Mouse (Mus musculus) left cerebral cortex, postnatal 25 days (tissue): ENCODE measurements at regions not wholly inside any gene's neighbourhood (a gene's known extent, or its start where the extent isn't known, plus 50 kb on each side); places are given as distances from the start of the nearest gene placed in this dataset.

Source experiments
- DNase-seq, 2 experiments: peaks; one replicate each; pipeline ENCODE4 v3.0.0; 2022; ENCODE audit warnings: low spot score in 2 of 2, mixed read lengths in 1 of 2
- intact Hi-C: fragments of 180-260 bp; cut with DNase I; formaldehyde crosslinking; loops from one replicate; pipeline ENCODE4 v1.15.1; 2025

DNA sequence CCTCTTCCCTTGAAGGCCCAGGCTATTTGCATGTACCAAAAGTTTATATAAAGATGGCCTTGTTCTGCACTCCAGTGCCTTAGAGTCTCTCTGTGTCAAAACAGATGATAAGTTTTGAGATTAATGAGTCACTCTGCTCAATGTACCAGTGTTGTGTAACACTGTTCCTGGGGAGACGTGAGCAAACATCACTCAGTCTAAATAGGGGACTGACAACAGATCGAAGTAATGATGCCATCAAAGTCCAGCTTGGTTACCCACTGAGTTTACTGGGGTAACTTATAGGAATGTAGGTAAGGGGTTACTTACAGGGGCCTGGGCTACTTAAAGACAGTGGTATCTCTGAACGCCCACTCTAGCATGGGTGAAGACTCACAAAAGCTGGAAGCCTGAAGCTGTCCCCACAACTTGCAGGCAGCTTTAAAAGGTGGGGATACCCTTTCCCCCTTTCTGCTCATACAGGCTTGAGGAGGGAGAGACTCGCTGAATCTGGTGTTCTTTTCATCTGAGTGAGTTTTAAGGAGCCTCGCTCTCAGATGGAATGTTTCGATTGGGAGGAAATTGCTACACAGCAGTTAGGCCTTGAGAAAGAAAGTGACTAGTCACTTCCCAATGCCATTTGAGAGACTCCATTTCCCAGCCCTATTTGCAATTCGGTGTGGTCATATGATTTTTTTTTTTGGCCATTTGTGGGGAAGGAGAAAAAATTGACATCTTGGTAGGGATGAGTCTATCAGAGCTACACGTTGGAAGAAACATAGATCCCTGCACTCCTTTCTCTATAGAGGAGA lies 134.4 kb upstream of the Atp6ap2 start:
- no peak for DNase-seq

GRCm38 (mm10) chrX:12461657-12462056 lies 125.9 kb upstream of the Atp6ap2 start:
- no peak for DNase-seq
- intact Hi-C loops = no loop called here

More for the DNA sequence above, 134.4 kb upstream of the Atp6ap2 start:
- intact Hi-C loops = no loop called here

DNA sequence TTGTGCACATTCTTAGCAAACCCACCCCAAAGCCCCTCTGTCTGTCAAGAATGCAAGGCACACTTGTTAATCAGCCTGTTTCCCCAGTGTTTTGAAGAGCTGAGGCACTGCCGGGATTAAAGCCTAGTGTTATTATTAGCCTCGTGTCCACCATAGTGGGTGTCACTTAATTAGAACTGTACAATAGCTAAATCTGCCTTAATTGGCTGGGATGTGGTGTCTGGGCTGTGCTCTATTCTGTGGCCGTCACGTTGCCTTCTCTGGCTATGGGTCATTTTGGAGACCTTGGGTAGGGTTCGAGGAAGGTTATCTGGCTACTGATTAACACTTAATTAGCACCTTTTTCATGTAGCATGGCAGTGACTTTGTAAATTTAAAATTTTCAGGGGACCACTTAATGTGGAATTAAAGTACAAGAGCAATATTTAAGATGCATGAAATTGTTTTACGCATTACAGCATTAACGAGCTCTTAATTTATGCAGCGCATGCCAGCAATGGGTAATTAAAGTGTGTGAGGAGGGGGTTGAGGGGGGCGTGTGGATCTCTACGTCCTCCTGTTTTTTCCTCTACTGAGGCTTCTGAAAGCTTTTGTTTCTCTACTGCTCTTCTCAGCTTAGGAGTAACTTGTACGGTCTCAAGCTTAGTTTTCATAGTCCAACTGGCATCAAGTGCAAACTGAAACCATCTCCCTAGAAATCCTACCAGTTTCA lies 124.5 kb upstream of the Atp6ap2 start:
- intact Hi-C loops = no loop called here
- no peak for DNase-seq

DNA sequence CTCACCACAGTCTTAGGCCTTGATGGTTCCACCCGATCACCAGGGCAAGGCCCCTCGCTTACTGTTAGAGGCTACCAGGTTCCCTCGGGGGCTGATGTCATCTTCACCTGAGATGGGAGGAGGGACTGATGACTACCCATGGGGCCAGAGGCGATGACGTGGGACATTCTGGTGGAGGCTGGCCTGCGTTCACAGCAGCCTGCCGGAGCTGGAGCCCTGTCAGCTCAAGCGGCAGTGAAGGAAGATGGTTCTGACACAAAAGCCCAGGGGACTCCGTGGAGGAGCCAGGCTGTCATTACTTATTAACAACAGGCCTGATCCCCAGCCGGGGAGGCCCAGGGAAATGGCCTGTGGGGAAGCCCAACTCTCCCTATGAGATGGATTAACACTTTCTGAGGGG lies 121.3 kb upstream of the Atp6ap2 start:
- intact Hi-C loops = no loop called here
- no peak for DNase-seq

GRCm38 (mm10) chrX:12466897-12467296 lies 120.7 kb upstream of the Atp6ap2 start:
- DNase-seq = no peak
- intact Hi-C loops = no loop called here

DNA sequence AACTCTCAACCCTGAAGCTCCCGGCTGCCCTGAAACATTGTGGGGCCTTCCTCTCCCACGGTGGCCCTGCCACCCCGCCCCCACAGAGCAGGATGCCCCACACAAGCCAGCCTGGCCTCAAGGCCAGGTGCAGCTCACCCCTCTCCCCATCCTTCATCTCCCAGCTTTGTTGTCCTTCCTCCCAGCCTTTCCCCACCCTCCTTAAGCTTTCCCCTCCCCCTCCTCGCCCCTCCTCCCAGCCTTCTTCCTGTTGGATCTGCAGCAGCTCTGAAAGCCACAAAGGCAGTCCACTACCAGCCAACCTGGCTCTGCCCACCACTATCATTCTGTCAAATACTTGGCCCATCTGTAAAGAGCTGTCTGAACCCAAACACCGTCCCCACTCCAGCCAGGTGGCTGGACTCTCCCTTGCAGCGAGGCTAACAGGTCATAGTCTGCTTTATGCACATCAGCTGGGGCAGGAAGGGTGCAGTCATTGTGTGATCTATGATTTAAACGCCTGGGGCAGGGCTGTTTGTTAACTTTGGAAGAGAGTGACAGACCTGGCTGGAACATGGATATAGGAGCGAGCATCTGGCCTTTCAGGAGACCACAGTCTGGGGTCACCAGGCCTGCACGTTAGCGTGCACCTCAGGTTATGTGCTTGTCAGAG lies 119.9 kb upstream of the Atp6ap2 start:
- DNase-seq = no peak
- intact Hi-C loops = no loop called here

DNA sequence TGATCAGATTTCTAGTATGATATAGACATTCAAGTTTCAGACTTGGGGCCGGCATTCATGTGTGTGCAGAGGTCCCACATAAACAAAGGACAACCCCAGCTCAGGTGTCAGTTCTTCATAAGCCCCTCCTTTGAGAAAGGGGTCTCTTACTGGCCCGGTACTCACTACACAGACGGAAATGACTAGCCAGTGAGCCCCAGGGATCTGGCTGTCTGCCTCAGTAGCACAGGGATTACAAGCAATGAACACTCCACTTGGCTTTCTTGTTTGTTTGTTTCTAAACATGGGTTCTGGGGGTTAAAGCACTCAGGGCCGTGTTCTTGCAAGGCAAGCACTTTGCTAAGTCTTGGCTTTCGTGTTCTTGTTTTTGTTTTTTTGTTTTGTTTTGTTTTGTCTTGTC lies 115.3 kb upstream of the Atp6ap2 start:
- intact Hi-C loops = no loop called here
- DNase-seq = no peak

GRCm38 (mm10) chrX:12479207-12479606 lies 108.4 kb upstream of the Atp6ap2 start:
- intact Hi-C loops = no loop called here
- DNase-seq = no peak

DNA sequence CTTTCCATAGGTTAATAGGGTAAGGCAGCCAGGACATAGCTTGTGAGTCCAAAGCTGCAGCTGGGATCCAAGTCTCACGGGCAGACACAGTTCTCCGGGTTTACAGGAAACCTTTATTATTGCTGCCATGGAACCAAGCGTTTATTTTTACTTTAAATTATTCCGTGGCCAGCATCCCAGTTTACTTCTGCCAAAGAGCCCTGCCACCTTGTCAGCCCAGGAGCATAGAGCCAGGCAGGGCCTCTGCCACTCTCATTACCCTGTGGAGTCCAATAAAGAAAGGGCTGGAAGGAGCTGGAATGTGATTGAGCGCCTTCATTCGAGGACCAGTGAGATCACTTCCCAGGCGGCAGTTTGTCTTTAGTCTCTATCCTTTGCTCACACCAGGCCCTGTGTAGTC lies 96.6 kb upstream of the Atp6ap2 start:
- intact Hi-C loops = no loop called here
- no peak for DNase-seq

- no peak for DNase-seq
- intact Hi-C loops = no loop called here
Observed at GRCm38 (mm10) chrX:12493216-12493615, 94.4 kb upstream of the Atp6ap2 start.

GRCm38 (mm10) chrX:12493916-12494315 lies 93.7 kb upstream of the Atp6ap2 start:
- intact Hi-C loops = no loop called here
- DNase-seq = no peak

DNA sequence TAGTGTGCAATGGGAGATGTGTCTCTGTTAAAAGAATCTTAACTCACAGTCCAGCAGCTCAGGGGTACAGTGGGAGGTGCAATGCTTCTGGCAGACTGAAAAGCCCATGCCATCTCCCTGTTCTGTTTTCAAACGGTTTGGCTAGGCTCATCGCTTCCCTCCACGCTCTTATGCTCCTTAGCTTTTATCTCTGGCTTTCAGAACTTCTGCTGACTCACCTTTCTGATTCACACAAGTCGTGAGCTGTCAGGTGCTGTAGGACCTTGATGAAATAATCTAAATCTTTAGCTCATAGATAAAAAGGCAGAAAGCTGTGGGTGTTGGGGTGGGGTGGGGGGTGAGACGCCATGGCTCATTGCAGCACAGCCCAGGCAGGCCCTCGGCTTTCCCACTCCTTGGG lies 93.1 kb upstream of the Atp6ap2 start:
- peak in 1 of 2 experiments; percentile 18 for DNase-seq
- intact Hi-C loops = no loop called here

GRCm38 (mm10) chrX:12500601-12501000 lies 87.0 kb upstream of the Atp6ap2 start:
- no peak for DNase-seq
- intact Hi-C loops = no loop called here

DNA sequence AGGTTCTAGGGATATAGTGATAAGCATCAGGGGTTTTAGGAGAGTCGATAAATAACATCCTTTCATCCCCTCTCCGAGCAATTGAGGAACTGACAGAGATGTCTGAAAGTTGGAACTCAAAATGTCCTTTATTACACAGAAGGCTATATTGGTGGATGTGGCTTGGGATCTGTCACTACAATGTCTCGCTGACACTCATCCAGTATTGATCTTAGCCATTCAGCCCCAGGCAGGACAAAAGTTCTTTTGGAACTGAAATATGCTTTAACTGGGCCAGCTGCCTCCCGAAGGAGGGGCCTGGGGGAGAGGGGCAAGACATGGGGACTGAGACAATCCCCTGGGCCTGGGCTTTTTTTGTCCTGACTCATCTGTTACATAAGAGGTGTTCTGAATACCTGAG lies 85.2 kb upstream of the Atp6ap2 start:
- intact Hi-C loops = no loop called here
- DNase-seq = no peak

DNA sequence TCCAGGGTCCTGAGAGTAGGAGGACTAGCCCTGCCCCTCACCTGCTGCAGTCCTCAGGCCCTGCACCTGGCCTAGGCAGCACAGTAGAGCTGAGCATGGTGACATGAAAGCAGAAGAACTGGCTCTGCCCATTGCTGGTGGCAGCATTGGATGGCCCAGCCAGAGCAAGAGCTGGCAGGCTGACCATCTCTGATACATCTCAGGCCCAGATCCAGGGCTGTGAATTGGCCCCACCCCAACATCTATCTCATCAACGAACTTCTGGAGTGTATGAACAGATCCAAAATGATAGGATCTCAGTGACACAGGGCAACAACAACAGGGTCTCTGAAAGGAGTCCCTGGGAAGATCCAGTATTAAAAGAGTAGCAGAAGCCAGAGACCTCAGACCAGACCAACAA lies 84.0 kb upstream of the Atp6ap2 start:
- intact Hi-C loops = no loop called here
- DNase-seq = no peak

GRCm38 (mm10) chrX:12511119-12511518 lies 76.5 kb upstream of the Atp6ap2 start:
- DNase-seq = no peak
- intact Hi-C loops = no loop called here

GRCm38 (mm10) chrX:12525044-12525443 lies 62.6 kb upstream of the Atp6ap2 start:
- intact Hi-C loops = no loop called here
- no peak for DNase-seq

GRCm38 (mm10) chrX:12530406-12531311 lies 56.9 kb upstream of the Atp6ap2 start:
- no peak for DNase-seq
- intact Hi-C loops = no loop called here
